ENCODE assay signal across 8 mouse cellular contexts in genomic region chr11:60306834-60307233, GRCm38 (mm10). TPM values are rescaled to one million over a fixed set of nuclear protein-coding genes. Genes with fewer than 3 reads are reported as not detected.
DNase-seq lines count a peak whose midpoint lies in the region; ATAC-seq lines count a peak whose summit lies in the region.

No protein-coding gene starts in this region.

- no peak overlapping the region for H3K9ac ChIP-seq in forebrain, embryonic 12.5 days
- H3K9ac ChIP-seq in forebrain, embryonic 15.5 days (replicated peaks) = no peak overlapping the region
- no peak overlapping the region for H3K9ac ChIP-seq in lung, embryonic 16.5 days (ENCODE audit: low read length)
- no peak overlapping the region for H3K9ac ChIP-seq in stomach, embryonic 16.5 days (ENCODE audit: low read length)

- peak; percentile 40 for DNase-seq in forebrain, embryonic 10.5 days (ENCODE audit: extremely low spot score, low spot score)
- DNase-seq in right cerebral cortex, postnatal 4 days = peak; percentile 63
- no peak for DNase-seq in right cerebral cortex, postnatal 36 days (ENCODE audit: low spot score in 2 of 2)
- DNase-seq in cerebellum, adult 11 months = no peak

- 0 out of 2 replicates have a peak, but pooled peaks cover 4% of the 10 kb centered on the region for H3K9me3 ChIP-seq in forebrain, embryonic 10.5 days
- no peaks in the 10 kb centered on the region for H3K9me3 ChIP-seq in forebrain, embryonic 12.5 days
- H3K9me3 ChIP-seq in forebrain, embryonic 15.5 days = no peaks in the 10 kb centered on the region
- no peaks in the 10 kb centered on the region for H3K9me3 ChIP-seq in lung, embryonic 16.5 days (ENCODE audit: control insufficient read depth, low read length)
- H3K9me3 ChIP-seq in stomach, embryonic 16.5 days (replicated peaks; ENCODE audit: control insufficient read depth, low read length) = no peaks in the 10 kb centered on the region

- no peak overlapping the region for H3K4me3 ChIP-seq in forebrain, embryonic 10.5 days
- H3K4me3 ChIP-seq in forebrain, embryonic 12.5 days (replicated peaks) = no peak overlapping the region
- H3K4me3 ChIP-seq in forebrain, embryonic 15.5 days = no peak overlapping the region
- no peak overlapping the region for H3K4me3 ChIP-seq in lung, embryonic 16.5 days (ENCODE audit: low read length)
- no peak overlapping the region for H3K4me3 ChIP-seq in stomach, embryonic 16.5 days (replicated peaks; ENCODE audit: low read length)

- no peaks in the 10 kb centered on the region for H3K27me3 ChIP-seq in forebrain, embryonic 10.5 days (ENCODE audit: poor library complexity, severe bottlenecking)
- H3K27me3 ChIP-seq in forebrain, embryonic 12.5 days = no peaks in the 10 kb centered on the region
- no peaks in the 10 kb centered on the region for H3K27me3 ChIP-seq in forebrain, embryonic 15.5 days
- H3K27me3 ChIP-seq in lung, embryonic 16.5 days (ENCODE audit: control insufficient read depth, insufficient read depth, low read depth, low read length) = no peaks in the 10 kb centered on the region
- H3K27me3 ChIP-seq in stomach, embryonic 16.5 days (ENCODE audit: control insufficient read depth, insufficient read depth, low read length) = no peaks in the 10 kb centered on the region

- WGBS in forebrain, embryonic 10.5 days = 56% methylated on average over 4 of the region's 4 CpGs
- WGBS in forebrain, embryonic 12.5 days = 60% methylated on average over 4 of the region's 4 CpGs
- WGBS in forebrain, embryonic 15.5 days = 67% methylated on average over 4 of the region's 4 CpGs
- 78% methylated on average over 4 of the region's 4 CpGs for WGBS in lung, embryonic 16.5 days
- 77% methylated on average over 4 of the region's 4 CpGs for WGBS in stomach, embryonic 16.5 days

- ATAC-seq in forebrain, embryonic 12.5 days (ENCODE audit: low FRiP score) = no peak
- no peak for ATAC-seq in forebrain, embryonic 15.5 days (replicated peaks)
- no peak for ATAC-seq in lung, embryonic 16.5 days (ENCODE audit: low read depth)
- no peak for ATAC-seq in stomach, embryonic 16.5 days (ENCODE audit: insufficient read depth, low FRiP score)

- no peaks in the 10 kb centered on the region for H3K36me3 ChIP-seq in forebrain, embryonic 10.5 days (replicated peaks)
- no peaks in the 10 kb centered on the region for H3K36me3 ChIP-seq in forebrain, embryonic 12.5 days (replicated peaks)
- no peaks in the 10 kb centered on the region for H3K36me3 ChIP-seq in forebrain, embryonic 15.5 days
- H3K36me3 ChIP-seq in lung, embryonic 16.5 days (ENCODE audit: control insufficient read depth, insufficient read depth, low read length) = no peaks in the 10 kb centered on the region
- no peaks in the 10 kb centered on the region for H3K36me3 ChIP-seq in stomach, embryonic 16.5 days (ENCODE audit: control insufficient read depth, insufficient read depth, low read length)

- H3K27ac ChIP-seq in forebrain, embryonic 10.5 days = no peak overlapping the region
- no peak overlapping the region for H3K27ac ChIP-seq in forebrain, embryonic 12.5 days
- H3K27ac ChIP-seq in forebrain, embryonic 15.5 days (replicated peaks) = 0 out of 2 replicates have a peak overlapping the region, but pooled peaks have one; percentile 5
- peak overlapping the region; percentile 89 for H3K27ac ChIP-seq in lung, embryonic 16.5 days (ENCODE audit: low read length)
- peak overlapping the region; percentile 84; the same call in 1 of the 2 replicates for H3K27ac ChIP-seq in stomach, embryonic 16.5 days (ENCODE audit: low read length)

- H3K4me2 ChIP-seq in forebrain, embryonic 12.5 days = no peak overlapping the region
- H3K4me2 ChIP-seq in forebrain, embryonic 15.5 days (replicated peaks) = no peak overlapping the region
- no peak overlapping the region for H3K4me2 ChIP-seq in lung, embryonic 16.5 days (ENCODE audit: low read depth, low read length)
- no peak overlapping the region for H3K4me2 ChIP-seq in stomach, embryonic 16.5 days (ENCODE audit: low read depth, low read length)

- peaks cover 43% of the 10 kb centered on the region for H3K4me1 ChIP-seq in forebrain, embryonic 10.5 days
- H3K4me1 ChIP-seq in forebrain, embryonic 12.5 days = peaks cover 39% of the 10 kb centered on the region
- peaks cover 59% of the 10 kb centered on the region for H3K4me1 ChIP-seq in forebrain, embryonic 15.5 days
- peaks cover 61% of the 10 kb centered on the region for H3K4me1 ChIP-seq in lung, embryonic 16.5 days (replicated peaks; ENCODE audit: control insufficient read depth, insufficient read depth, low read length)
- H3K4me1 ChIP-seq in stomach, embryonic 16.5 days (ENCODE audit: control insufficient read depth, insufficient read depth, low read length) = peaks cover 49% of the 10 kb centered on the region

RNA-seq across cellular contexts. Expression of gene Tom1l2, which starts 45.9 kb away (rescaled TPM):
- polyA plus RNA-seq in forebrain, embryonic 10.5 days (2016; fragmentation: Nextera tagmentation; extraction: Ambion mirVana) = 18.0 TPM in 2 replicates
- polyA plus RNA-seq in forebrain, embryonic 12.5 days (2016; fragmentation: Nextera tagmentation; extraction: Ambion mirVana) = 31.3 and 32.6 TPM in 2 replicates
- 47.9 and 48.7 TPM in 2 replicates for polyA plus RNA-seq in forebrain, embryonic 15.5 days (2015; fragmentation: Nextera tagmentation; extraction: Ambion mirVana)
- 29.6 and 33.4 TPM in 2 replicates for polyA plus RNA-seq in lung, embryonic 16.5 days (2015; fragmentation: Nextera tagmentation; extraction: Ambion mirVana)
- 29.9 and 35.8 TPM in 2 replicates for polyA plus RNA-seq in stomach, embryonic 16.5 days (2015; fragmentation: Nextera tagmentation; extraction: Ambion mirVana)

RNA-seq across cellular contexts. Expression of gene Drc3, which starts 46.3 kb away (rescaled TPM):
- 1.5 and 1.6 TPM in 2 replicates for polyA plus RNA-seq in forebrain, embryonic 10.5 days (2016; fragmentation: Nextera tagmentation; extraction: Ambion mirVana)
- polyA plus RNA-seq in forebrain, embryonic 12.5 days (2016; fragmentation: Nextera tagmentation; extraction: Ambion mirVana) = 3.0 and 3.2 TPM in 2 replicates
- polyA plus RNA-seq in forebrain, embryonic 15.5 days (2015; fragmentation: Nextera tagmentation; extraction: Ambion mirVana) = 5.7 and 7.3 TPM in 2 replicates
- polyA plus RNA-seq in lung, embryonic 16.5 days (2015; fragmentation: Nextera tagmentation; extraction: Ambion mirVana) = 11.2 and 11.3 TPM in 2 replicates
- polyA plus RNA-seq in stomach, embryonic 16.5 days (2015; fragmentation: Nextera tagmentation; extraction: Ambion mirVana) = 1.4 TPM in 2 replicates

Comparison
In these comparisons a context has a peak if more than half of its experiments do, and no peak if none do; other contexts are left out.
1. DNase-seq: peak in forebrain, embryonic 10.5 days (single experiment) and right cerebral cortex, postnatal 4 days (single experiment); none in right cerebral cortex, postnatal 36 days (0 of 2) and cerebellum, adult 11 months (single experiment).
2. H3K27ac ChIP-seq: peak in forebrain, embryonic 15.5 days (single experiment), lung, embryonic 16.5 days (single experiment) and stomach, embryonic 16.5 days (single experiment); none in forebrain, embryonic 10.5 days (single experiment) and forebrain, embryonic 12.5 days (single experiment).